Mouse (Mus musculus) heart, embryonic 11.5 days (tissue): ENCODE data around the gene Tuba1b. TPM values are rescaled to one million over a fixed set of nuclear protein-coding genes. Genes with fewer than 3 reads are reported as not detected.

Source experiments
- ATAC-seq: fragments of 200-750 bp; cut with Nextera tagmentation; replicated peaks from 2 replicates; pipeline ENCODE4 v1.8.0; 2017; ENCODE audit warnings: moderate library complexity; ENCODE audit not compliant: insufficient number of reproducible peaks, low FRiP score, low TSS enrichment
- H3K27ac ChIP-seq: fragments of 300-500 bp; sonication (generic); 2 replicates; pipeline ENCODE4 v1.5.1; 2014; ENCODE audit warnings: mild to moderate bottlenecking, low read depth, low read length
- H3K27me3 ChIP-seq: fragments of 300-500 bp; sonication (generic); 2 replicates; pipeline ENCODE4 v1.6.1; 2014; ENCODE audit warnings: mild to moderate bottlenecking, low read length, mixed read lengths; ENCODE audit not compliant: control insufficient read depth, insufficient read depth
- H3K36me3 ChIP-seq: fragments of 300-500 bp; sonication (generic); 2 replicates; pipeline ENCODE4 v1.6.1; 2014; ENCODE audit warnings: mild to moderate bottlenecking, low read length, moderate library complexity, mixed read lengths; ENCODE audit not compliant: control insufficient read depth, insufficient read depth
- H3K4me1 ChIP-seq: fragments of 300-500 bp; sonication (generic); 2 replicates; pipeline ENCODE4 v1.6.1; 2014; ENCODE audit warnings: low read length; ENCODE audit not compliant: control insufficient read depth, insufficient read depth
- H3K4me2 ChIP-seq: fragments of 300-500 bp; sonication (generic); 2 replicates; pipeline ENCODE4 v1.6.1; 2014; ENCODE audit warnings: mild to moderate bottlenecking, moderate library complexity
- H3K4me3 ChIP-seq: fragments of 300-500 bp; sonication (generic); 2 replicates; pipeline ENCODE4 v1.5.1; 2014; ENCODE audit warnings: low read depth, low read length
- H3K9ac ChIP-seq: fragments of 300-500 bp; sonication (generic); 2 replicates; pipeline ENCODE4 v1.6.1; 2014; ENCODE audit warnings: mild to moderate bottlenecking, low read depth, low read length, moderate library complexity
- H3K9me3 ChIP-seq: fragments of 300-500 bp; sonication (generic); replicated peaks from 2 replicates; pipeline ENCODE4 v1.6.1; 2016; ENCODE audit warnings: low read length; ENCODE audit not compliant: control insufficient read depth
- WGBS: fragments of 180-500 bp; shearing (Covaris S2); extraction: QIAGEN DNeasy Blood & Tissue Kit; methylation state at CpG from one replicate; pipeline ENCODE4 v1.1.7; 2014; ENCODE audit not compliant: insufficient replicate concordance; 5-methylcytosine and 5-hydroxymethylcytosine counted together
- polyA plus RNA-seq: library from polyadenylated mRNA; unstranded; fragments of >200 nt; fragmentation: Nextera tagmentation; extraction: Ambion mirVana; gene quantifications from 2 replicates; pipeline ENCODE4 v1.2.1, GENCODE M21; 2014

Gene Tuba1b
- polyA plus RNA-seq, 1 experiment from 2014 or later = 1,819 TPM

DNA sequence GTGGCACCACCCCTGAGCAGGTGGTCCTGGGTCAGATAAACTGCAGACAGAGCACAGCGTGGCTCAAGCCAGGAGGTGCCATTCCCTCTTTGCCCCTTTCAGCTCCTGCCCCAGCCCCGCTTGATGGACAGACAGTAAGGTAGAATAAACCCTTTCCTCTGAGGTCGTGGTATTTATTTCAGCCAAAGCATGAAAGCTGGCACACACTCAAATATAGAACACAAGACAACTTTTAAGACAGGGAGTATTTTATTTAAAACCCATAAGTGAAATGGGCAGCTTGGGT lies 15.2 kb upstream of the Tuba1b start:
- H3K36me3 ChIP-seq = no peaks in the 10 kb centered on the region
- H3K27me3 ChIP-seq = no peaks in the 10 kb centered on the region
- no peak overlapping the region for H3K4me3 ChIP-seq
- peaks cover 9% of the 10 kb centered on the region for H3K4me1 ChIP-seq
- H3K9me3 ChIP-seq = no peaks in the 10 kb centered on the region
- WGBS = 63% methylated on average over 3 of the region's 3 CpGs
- no peak for ATAC-seq
- no peak overlapping the region for H3K4me2 ChIP-seq
- no peak overlapping the region for H3K9ac ChIP-seq
- H3K27ac ChIP-seq = no peak overlapping the region

DNA sequence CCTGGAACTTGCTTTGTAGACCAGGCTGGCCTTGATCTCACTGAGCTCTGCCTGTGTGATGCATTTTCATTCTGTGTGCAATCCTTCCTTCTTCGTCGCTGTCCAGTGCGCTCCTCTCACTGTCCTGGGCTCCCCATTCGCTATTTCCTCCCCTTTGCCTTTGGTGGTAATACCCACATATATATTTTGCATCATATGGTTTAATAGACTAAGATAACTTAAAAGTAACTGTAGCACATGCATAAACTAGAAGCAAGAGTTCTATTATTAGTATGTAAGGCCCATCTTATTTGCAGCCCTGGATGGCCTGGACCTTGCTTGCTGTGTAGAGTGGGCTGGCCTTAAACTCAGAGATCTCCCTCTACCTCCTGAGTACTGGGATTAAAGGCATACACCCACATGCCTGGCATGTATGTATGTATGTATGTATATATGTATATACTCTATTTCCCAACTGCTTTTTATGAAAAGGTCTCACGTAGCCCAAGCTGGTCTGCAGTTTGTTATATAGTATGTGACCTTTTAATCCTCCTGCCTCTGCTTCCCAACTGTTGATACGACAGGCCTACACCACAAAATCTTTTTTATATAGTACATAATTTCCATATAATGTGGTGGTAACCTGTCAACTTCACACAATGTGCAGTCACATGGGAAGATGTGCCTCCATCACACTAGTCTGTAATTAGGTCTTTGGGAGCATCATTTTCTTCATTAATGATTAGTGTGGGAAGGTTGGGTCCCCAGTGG lies 14.7 kb upstream of the Tuba1b start:
- Histone ChIP-seq H3K36me3 (no peaks in the 10 kb centered on the region), H3K9me3 (no peaks in the 10 kb centered on the region), H3K27ac (no peak overlapping the region), H3K27me3 (no peaks in the 10 kb centered on the region), H3K4me3 (no peak overlapping the region), H3K4me1 (peaks cover 6% of the 10 kb centered on the region), H3K4me2 (no peak overlapping the region; the same call in 1 of the 2 replicates), H3K9ac (no peak overlapping the region)
- WGBS = 74% methylated on average over 6 of the region's 6 CpGs
- ATAC-seq = no peak

- Histone ChIP-seq H3K27ac (no peak overlapping the region), H3K36me3 (no peaks in the 10 kb centered on the region), H3K9me3 (no peaks in the 10 kb centered on the region), H3K4me2 (no peak overlapping the region), H3K9ac (no peak overlapping the region), H3K4me3 (no peak overlapping the region), H3K27me3 (no peaks in the 10 kb centered on the region), H3K4me1 (peaks cover 4% of the 10 kb centered on the region; the same call in 1 of the 2 replicates)
- no peak for ATAC-seq
These were observed 14.0 kb upstream of the Tuba1b start for GRCm38 (mm10) chr15:98948382-98948781.

DNA sequence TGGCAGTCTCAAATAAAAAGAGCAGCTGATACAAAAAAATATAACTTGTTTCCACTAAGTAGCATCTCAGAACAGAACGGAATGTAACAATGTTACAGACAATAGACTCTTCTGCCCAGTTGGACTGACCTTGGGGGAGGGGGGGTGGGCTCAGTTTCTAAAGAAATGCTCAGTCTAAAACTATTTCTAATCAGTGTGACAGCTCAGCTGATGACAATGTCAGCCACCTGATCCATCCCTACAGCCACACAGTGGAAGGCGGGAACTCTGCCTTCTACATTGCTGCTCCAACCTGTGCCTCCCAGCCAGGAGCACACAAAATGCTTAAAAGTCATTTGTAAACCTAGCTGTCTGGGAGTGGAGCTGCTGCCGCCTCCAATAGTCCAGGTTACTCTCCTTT lies 13.5 kb upstream of the Tuba1b start:
- Histone ChIP-seq H3K4me1 (peaks cover 4% of the 10 kb centered on the region; the same call in 1 of the 2 replicates), H3K4me3 (no peak overlapping the region), H3K4me2 (no peak overlapping the region), H3K27ac (no peak overlapping the region), H3K9me3 (no peaks in the 10 kb centered on the region), H3K36me3 (no peaks in the 10 kb centered on the region), H3K27me3 (no peaks in the 10 kb centered on the region), H3K9ac (no peak overlapping the region)
- ATAC-seq = no peak
- 55% methylated on average over 3 of the region's 3 CpGs for WGBS

DNA sequence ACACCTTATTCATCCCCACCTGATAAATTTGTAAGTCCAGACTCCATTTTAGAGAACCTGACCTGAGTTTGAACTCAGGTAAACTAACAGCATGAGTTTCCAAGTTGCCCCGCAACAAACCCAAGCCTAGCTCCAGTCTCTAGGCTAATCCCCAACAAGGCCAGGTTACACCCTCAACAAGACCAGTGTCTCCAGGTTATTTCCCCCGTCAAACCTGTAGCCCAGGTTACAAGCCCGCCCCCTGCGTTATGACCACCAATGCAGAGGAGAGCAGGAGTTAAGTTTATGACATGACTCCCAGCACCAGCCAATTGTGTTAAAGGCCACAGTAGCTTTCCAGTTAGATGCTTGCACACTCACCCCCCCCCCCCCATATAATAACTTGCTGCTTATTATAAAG lies 8.8 kb upstream of the Tuba1b start:
- H3K27ac ChIP-seq = no peak overlapping the region
- H3K4me3 ChIP-seq = no peak overlapping the region
- H3K9ac ChIP-seq = no peak overlapping the region
- no peaks in the 10 kb centered on the region for H3K36me3 ChIP-seq
- no peaks in the 10 kb centered on the region for H3K27me3 ChIP-seq
- H3K9me3 ChIP-seq = no peaks in the 10 kb centered on the region
- 61% methylated on average over 4 of the region's 4 CpGs for WGBS
- no peaks in the 10 kb centered on the region for H3K4me1 ChIP-seq
- ATAC-seq = no peak
- H3K4me2 ChIP-seq = no peak overlapping the region

DNA sequence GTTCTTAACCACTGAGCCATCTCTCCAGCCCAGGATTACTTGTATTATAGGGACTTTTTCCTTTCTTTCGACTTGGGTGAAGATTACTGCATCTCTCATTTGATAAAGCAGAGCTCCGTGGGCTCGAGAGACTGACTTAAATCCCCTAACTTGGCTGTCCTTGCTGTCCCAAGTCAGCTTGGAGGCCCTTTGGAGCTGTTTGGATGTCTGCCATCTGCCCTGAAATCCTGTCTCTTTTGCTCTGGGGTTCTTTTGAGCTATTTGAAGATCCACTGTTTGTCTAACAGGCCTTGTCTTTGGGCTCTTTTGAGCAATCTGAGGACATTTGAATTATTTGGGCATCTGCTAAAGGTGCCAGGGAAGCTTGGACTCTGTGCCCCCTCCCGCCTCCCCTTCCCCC lies 7.7 kb upstream of the Tuba1b start:
- no peaks in the 10 kb centered on the region for H3K27me3 ChIP-seq
- H3K36me3 ChIP-seq = no peaks in the 10 kb centered on the region
- ATAC-seq = no peak
- no peaks in the 10 kb centered on the region for H3K4me1 ChIP-seq
- no peaks in the 10 kb centered on the region for H3K9me3 ChIP-seq
- H3K9ac ChIP-seq = no peak overlapping the region
- no peak overlapping the region for H3K4me2 ChIP-seq
- no peak overlapping the region for H3K27ac ChIP-seq
- no peak overlapping the region for H3K4me3 ChIP-seq
- WGBS = 84% methylated on average over 4 of the region's 4 CpGs

DNA sequence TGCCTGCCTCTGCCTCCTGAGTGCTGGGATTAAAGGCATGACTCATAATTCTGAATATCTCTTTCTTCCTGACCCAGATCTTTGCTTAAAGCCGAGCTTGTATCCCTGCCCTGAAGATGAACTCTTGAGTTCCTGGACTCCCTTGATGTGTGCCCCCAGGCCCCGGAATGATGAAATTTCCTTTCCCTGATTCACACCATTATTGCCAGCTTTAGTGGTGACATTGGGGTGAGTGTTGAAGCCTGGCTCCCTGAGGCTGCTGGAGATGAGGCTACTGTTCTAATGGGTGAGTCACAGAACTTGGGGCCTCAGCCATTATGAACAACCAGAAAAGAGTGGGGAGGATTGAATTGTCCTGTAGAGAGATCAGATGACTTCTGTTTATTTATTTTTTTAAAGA lies 7.2 kb upstream of the Tuba1b start:
- H3K9me3 ChIP-seq = no peaks in the 10 kb centered on the region
- no peaks in the 10 kb centered on the region for H3K4me1 ChIP-seq
- H3K4me2 ChIP-seq = no peak overlapping the region
- H3K36me3 ChIP-seq = no peaks in the 10 kb centered on the region
- no peak overlapping the region for H3K4me3 ChIP-seq
- WGBS = 67% methylated on average over 2 of the region's 2 CpGs
- ATAC-seq = no peak
- no peak overlapping the region for H3K27ac ChIP-seq
- no peak overlapping the region for H3K9ac ChIP-seq
- no peaks in the 10 kb centered on the region for H3K27me3 ChIP-seq

GRCm38 (mm10) chr15:98940816-98941215 lies 6.5 kb upstream of the Tuba1b start:
- 81% methylated on average over 10 of the region's 10 CpGs for WGBS

DNA sequence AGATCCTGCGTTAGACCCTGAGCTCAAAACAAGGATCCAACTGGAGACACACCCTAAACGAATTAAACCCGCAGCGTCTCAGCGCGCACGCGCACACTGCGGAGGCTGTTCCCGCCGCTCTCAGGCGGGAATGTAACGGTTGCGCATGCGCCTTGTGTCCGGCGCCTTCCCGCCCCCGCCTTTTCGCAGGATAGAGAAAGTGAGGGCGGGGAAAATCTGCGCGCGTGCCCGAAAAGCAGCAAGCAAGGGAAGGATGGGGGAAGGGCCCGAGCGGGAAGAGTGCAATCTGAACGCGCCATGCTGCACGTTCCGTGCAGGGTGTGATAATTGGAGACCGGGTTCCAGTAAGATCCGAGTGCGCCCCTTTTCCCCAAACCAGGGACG lies 540 bp downstream of the Tuba1b start:
- peak overlapping the region; percentile 84 for H3K4me3 ChIP-seq
- H3K27me3 ChIP-seq = no peaks in the 10 kb centered on the region
- no peaks in the 10 kb centered on the region; the same call in 1 of the 2 replicates for H3K36me3 ChIP-seq
- peak; percentile 79 for ATAC-seq
- H3K4me1 ChIP-seq = peaks cover 9% of the 10 kb centered on the region; the same call in 1 of the 2 replicates
- H3K9ac ChIP-seq = peak overlapping the region; percentile 99
- under 1% methylated on average over 35 of the region's 35 CpGs for WGBS
- peak overlapping the region; percentile 99 for H3K27ac ChIP-seq
- peak overlapping the region; percentile 98 for H3K4me2 ChIP-seq
- no peaks in the 10 kb centered on the region for H3K9me3 ChIP-seq

More at GRCm38 (mm10) chr15:98940816-98941215, 6.5 kb upstream of the Tuba1b start:
- Histone ChIP-seq H3K9me3 (no peaks in the 10 kb centered on the region), H3K4me1 (peaks cover 1% of the 10 kb centered on the region; the same call in 1 of the 2 replicates), H3K27ac (no peak overlapping the region), H3K9ac (no peak overlapping the region), H3K4me3 (no peak overlapping the region), H3K27me3 (no peaks in the 10 kb centered on the region), H3K4me2 (no peak overlapping the region), H3K36me3 (no peaks in the 10 kb centered on the region)
- ATAC-seq = no peak
